Mouse (Mus musculus): ENCODE data around the gene Lcmt2. TPM values are rescaled to one million over a fixed set of nuclear protein-coding genes. Genes with fewer than 3 reads are reported as not detected.

Gene Lcmt2
- polyA plus RNA-seq (2015; fragmentation: Nextera tagmentation; extraction: Ambion mirVana), result 14.3 and 14.8 TPM in 2 replicates

DNA sequence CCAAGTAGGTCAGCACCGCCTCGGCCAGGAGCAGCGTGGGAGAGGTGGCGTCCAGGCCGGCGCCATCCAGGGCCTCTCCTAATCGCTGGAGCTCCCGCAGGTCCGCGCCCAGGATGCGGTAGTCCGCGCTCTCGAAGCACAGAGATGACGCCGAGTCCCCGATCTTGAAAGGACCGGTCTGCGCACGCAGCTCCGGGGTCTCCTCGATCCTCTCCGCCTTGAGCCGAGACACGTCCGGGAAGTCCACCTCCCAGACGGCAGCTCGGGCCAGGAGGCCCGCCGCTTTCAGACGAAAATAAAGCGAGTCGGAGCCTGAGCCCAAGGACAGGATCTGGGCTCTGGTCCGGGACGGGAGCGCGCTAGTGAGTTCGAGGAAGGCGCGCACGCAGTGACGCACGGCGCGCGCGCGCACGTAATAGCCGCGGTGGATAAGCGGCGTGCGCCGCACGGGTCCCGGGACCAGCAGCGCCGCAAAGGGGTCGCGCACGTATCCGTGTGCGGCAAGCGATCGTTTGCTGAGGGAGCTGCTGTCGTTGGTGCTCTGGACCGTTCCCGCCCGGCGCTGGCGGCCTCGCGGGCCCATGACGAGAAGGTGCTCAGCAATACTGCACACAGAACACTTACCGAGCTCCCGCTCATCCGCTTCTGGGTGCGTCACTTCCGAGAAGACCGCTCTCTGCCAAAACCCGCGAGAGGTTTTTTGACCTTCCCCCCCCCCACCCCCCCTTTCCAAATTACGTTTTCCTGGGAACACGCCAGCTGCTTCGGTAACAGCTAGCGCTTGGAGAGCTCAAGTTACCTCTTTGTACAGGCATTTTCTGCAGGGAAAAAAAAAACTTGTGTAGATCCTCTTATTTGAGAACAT, at the start of gene Lcmt2, which contains the start of gene Adal:
Lcmt2 (minus strand) TSS at position 636 of the 865 bp plus-strand sequence.
Adal (plus strand) TSS at position 411 of the 865 bp plus-strand sequence.
- Histone ChIP-seq H3K4me2 (replicated peaks; ENCODE audit: low read depth) (peak within 1 kb of the TSS; percentile 94), H3K27me3 (replicated peaks; ENCODE audit: control insufficient read depth, insufficient read depth, low read length) (no peaks in the 10 kb centered on the region), H3K4me3 (ENCODE audit: low read depth, low read length) (peak within 1 kb of the TSS; percentile 81), H3K9me3 (ENCODE audit: control insufficient read depth) (no peaks in the 10 kb centered on the region), H3K9ac (ENCODE audit: low read depth, low read length) (peak within 1 kb of the TSS; percentile 86), H3K27ac (ENCODE audit: low read depth, low read length) (peak within 1 kb of the TSS; percentile 95), H3K4me1 (replicated peaks; ENCODE audit: control insufficient read depth, insufficient read depth, low read length) (no peaks in the 10 kb centered on the region), H3K36me3 (ENCODE audit: control insufficient read depth, insufficient read depth) (peaks cover 7% of the 10 kb centered on the region; the same call in 1 of the 2 replicates)
- peak; percentile 93 for ATAC-seq
- no peak; the same call in 1 of the 2 replicates for TF ChIP-seq CTCF (IDR thresholded peaks at IDR 0.05; ENCODE audit: low read depth)
- WGBS, result under 1% methylated on average over 87 of the region's 87 CpGs

GRCm38 (mm10) chr2:121188530-121188929, 48.1 kb upstream of the Lcmt2 start:
- Histone ChIP-seq H3K4me3 (ENCODE audit: low read depth, low read length) (no peak overlapping the region), H3K36me3 (ENCODE audit: control insufficient read depth, insufficient read depth) (peaks cover 85% of the 10 kb centered on the region), H3K4me2 (replicated peaks; ENCODE audit: low read depth) (no peak overlapping the region), H3K27me3 (replicated peaks; ENCODE audit: control insufficient read depth, insufficient read depth, low read length) (no peaks in the 10 kb centered on the region), H3K9me3 (ENCODE audit: control insufficient read depth) (no peaks in the 10 kb centered on the region), H3K27ac (ENCODE audit: low read depth, low read length) (no peak overlapping the region), H3K4me1 (replicated peaks; ENCODE audit: control insufficient read depth, insufficient read depth, low read length) (no peaks in the 10 kb centered on the region), H3K9ac (ENCODE audit: low read depth, low read length) (no peak overlapping the region)
- ATAC-seq, result no peak
- TF ChIP-seq CTCF (IDR thresholded peaks at IDR 0.05; ENCODE audit: low read depth), result peak; percentile 57
- 81% methylated on average over 1 of the region's 1 CpGs for WGBS

DNA sequence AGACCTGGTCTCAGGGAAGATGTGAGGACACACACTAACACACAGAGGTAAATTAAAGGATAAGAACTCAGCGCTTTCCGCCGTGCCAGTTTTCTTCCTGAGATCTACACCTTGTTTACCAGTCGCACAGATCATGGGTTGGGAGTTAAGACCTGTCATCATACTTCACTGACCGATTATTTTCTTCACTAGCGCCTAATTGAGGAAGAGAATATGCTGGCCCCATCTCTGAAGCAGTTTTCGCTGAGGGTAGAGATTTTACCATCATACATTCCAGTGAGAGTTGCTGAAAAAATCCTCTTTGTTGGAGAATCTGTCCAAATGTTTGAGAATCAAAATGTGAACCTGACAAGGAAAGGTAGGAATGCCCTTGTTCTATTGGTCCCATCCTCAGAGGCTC, 43.7 kb upstream of the Lcmt2 start:
- H3K9ac ChIP-seq (ENCODE audit: low read depth, low read length), result no peak overlapping the region
- TF ChIP-seq CTCF (IDR thresholded peaks at IDR 0.05; ENCODE audit: low read depth), result no peak
- peaks cover 57% of the 10 kb centered on the region for H3K36me3 ChIP-seq (ENCODE audit: control insufficient read depth, insufficient read depth)
- no peaks in the 10 kb centered on the region for H3K4me1 ChIP-seq (replicated peaks; ENCODE audit: control insufficient read depth, insufficient read depth, low read length)
- no peaks in the 10 kb centered on the region for H3K9me3 ChIP-seq (ENCODE audit: control insufficient read depth)
- no peak overlapping the region for H3K4me2 ChIP-seq (replicated peaks; ENCODE audit: low read depth)
- ATAC-seq, result no peak
- H3K27me3 ChIP-seq (replicated peaks; ENCODE audit: control insufficient read depth, insufficient read depth, low read length), result no peaks in the 10 kb centered on the region
- 95% methylated on average over 7 of the region's 7 CpGs for WGBS
- H3K4me3 ChIP-seq (ENCODE audit: low read depth, low read length), result no peak overlapping the region
- no peak overlapping the region for H3K27ac ChIP-seq (ENCODE audit: low read depth, low read length)

DNA sequence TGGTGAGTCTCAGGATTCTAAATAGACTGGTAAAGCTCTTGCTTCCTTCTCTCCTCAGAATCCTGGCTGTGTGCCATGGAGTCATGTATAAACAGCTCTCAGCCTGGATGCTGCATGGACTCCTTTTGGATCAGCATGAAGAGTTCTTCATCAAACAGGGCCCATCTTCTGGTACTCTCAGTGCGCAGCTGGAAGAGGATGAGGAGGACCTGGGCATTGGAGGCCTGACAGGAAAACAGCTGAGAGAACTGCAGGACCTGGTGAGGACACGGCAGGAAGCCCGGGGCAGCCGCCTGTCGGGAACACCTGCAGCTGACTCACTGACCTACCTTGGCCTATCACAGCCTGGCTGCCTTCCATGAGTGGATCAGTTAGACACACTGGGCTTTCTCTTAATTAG, 43.0 kb upstream of the Lcmt2 start:
- Histone ChIP-seq H3K9ac (ENCODE audit: low read depth, low read length) (no peak overlapping the region), H3K27me3 (replicated peaks; ENCODE audit: control insufficient read depth, insufficient read depth, low read length) (no peaks in the 10 kb centered on the region), H3K9me3 (ENCODE audit: control insufficient read depth) (no peaks in the 10 kb centered on the region), H3K4me2 (replicated peaks; ENCODE audit: low read depth) (no peak overlapping the region), H3K36me3 (ENCODE audit: control insufficient read depth, insufficient read depth) (peaks cover 53% of the 10 kb centered on the region), H3K4me1 (replicated peaks; ENCODE audit: control insufficient read depth, insufficient read depth, low read length) (no peaks in the 10 kb centered on the region), H3K27ac (ENCODE audit: low read depth, low read length) (no peak overlapping the region), H3K4me3 (ENCODE audit: low read depth, low read length) (no peak overlapping the region)
- no peak for ATAC-seq
- 70% methylated on average over 5 of the region's 5 CpGs for WGBS
- TF ChIP-seq CTCF (IDR thresholded peaks at IDR 0.05; ENCODE audit: low read depth), result no peak

DNA sequence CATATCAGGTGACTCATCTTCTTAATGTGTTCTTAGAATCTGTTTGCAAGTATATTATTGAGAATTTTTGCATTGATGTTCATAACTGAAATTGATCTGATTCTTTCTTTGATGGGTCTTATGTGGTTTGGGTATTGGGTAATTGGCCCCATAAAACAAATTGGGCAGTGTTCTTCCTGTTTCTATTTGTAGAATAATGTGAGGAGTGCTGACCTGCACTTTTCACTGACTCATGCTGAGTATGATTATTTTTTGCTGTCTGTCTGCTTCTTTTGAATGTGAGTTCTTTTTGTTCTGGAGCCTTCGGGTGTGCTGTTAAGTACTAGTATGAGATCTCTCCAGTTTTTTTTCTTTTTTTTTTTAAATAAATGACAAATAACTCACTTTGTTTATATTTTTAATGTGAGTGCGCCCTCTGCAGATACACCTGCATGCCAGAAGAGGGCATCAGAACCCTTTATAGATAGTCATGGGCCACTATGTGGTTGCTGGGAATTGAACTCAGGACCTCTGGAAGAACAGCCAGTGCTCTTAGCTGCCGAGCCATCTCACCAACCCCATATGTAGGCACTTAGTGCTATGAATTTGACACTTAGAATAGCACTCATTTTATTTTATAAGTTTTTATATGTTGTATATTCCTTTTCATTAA, 38.5 kb upstream of the Lcmt2 start:
- no peaks in the 10 kb centered on the region for H3K9me3 ChIP-seq (ENCODE audit: control insufficient read depth)
- no peak for ATAC-seq
- WGBS, result 93% methylated on average over 3 of the region's 3 CpGs
- no peak overlapping the region for H3K27ac ChIP-seq (ENCODE audit: low read depth, low read length)
- no peak overlapping the region for H3K9ac ChIP-seq (ENCODE audit: low read depth, low read length)
- TF ChIP-seq CTCF (IDR thresholded peaks at IDR 0.05; ENCODE audit: low read depth), result peak; percentile 36
- no peaks in the 10 kb centered on the region for H3K27me3 ChIP-seq (replicated peaks; ENCODE audit: control insufficient read depth, insufficient read depth, low read length)
- H3K4me2 ChIP-seq (replicated peaks; ENCODE audit: low read depth), result no peak overlapping the region
- no peak overlapping the region for H3K4me3 ChIP-seq (ENCODE audit: low read depth, low read length)
- H3K4me1 ChIP-seq (replicated peaks; ENCODE audit: control insufficient read depth, insufficient read depth, low read length), result no peaks in the 10 kb centered on the region
- peaks cover 48% of the 10 kb centered on the region for H3K36me3 ChIP-seq (ENCODE audit: control insufficient read depth, insufficient read depth)
